ENCODE assay signal across 7 mouse cellular contexts in genomic region chr4:22494924-22495323, GRCm38 (mm10). TPM values are rescaled to one million over a fixed set of nuclear protein-coding genes. Genes with fewer than 3 reads are reported as not detected.
A peak's percentile ranks its signal among the peaks of the same experiment; 100 is the strongest.
DNase-seq lines count a peak whose midpoint lies in the region; ATAC-seq and TF ChIP-seq lines count a peak whose summit lies in the region.

No protein-coding gene starts in this region.

- no peaks in the 10 kb centered on the region for H3K9me3 ChIP-seq in lung, embryonic 14.5 days (ENCODE audit: low read depth, low read length)
- H3K9me3 ChIP-seq in embryonic facial prominence, embryonic 15.5 days (replicated peaks): no peaks in the 10 kb centered on the region
- H3K9me3 ChIP-seq in midbrain, embryonic 14.5 days (ENCODE audit: control insufficient read depth, low read length): no peaks in the 10 kb centered on the region

- 0 out of 2 replicates have a peak, but pooled peaks have one; percentile 41 for ATAC-seq in lung, embryonic 14.5 days (ENCODE audit: insufficient read depth)
- ATAC-seq in embryonic facial prominence, embryonic 15.5 days (ENCODE audit: insufficient number of reproducible peaks, low FRiP score, low TSS enrichment, low read depth): no peak
- ATAC-seq in midbrain, embryonic 14.5 days (ENCODE audit: low FRiP score, low TSS enrichment): peak; percentile 38

- no peaks in the 10 kb centered on the region for H3K36me3 ChIP-seq in lung, embryonic 14.5 days (ENCODE audit: insufficient read depth)
- no peaks in the 10 kb centered on the region for H3K36me3 ChIP-seq in embryonic facial prominence, embryonic 15.5 days
- H3K36me3 ChIP-seq in midbrain, embryonic 14.5 days (ENCODE audit: control insufficient read depth, insufficient read depth, low read length): no peaks in the 10 kb centered on the region

- peak overlapping the region; percentile 8 for H3K4me3 ChIP-seq in lung, embryonic 14.5 days (ENCODE audit: low read depth, low read length)
- peak overlapping the region; percentile 16 for H3K4me3 ChIP-seq in embryonic facial prominence, embryonic 15.5 days (replicated peaks)
- H3K4me3 ChIP-seq in midbrain, embryonic 14.5 days (replicated peaks; ENCODE audit: low read depth, low read length): peak overlapping the region; percentile 43

- DNase-seq in lung, embryonic 14.5 days: no peak
- no peak for DNase-seq in lung, postnatal 10 days
- peak; percentile 68 to 88 for DNase-seq in layer of hippocampus, postnatal 14 days (ENCODE audit: low spot score in 2 of 2)
- DNase-seq in midbrain, embryonic 14.5 days: peak; percentile 85
- DNase-seq in testis, postnatal 10 days (ENCODE audit: low spot score): no peak
- no peak for DNase-seq in gastrocnemius, adult 8-10 months (ENCODE audit: low spot score in 2 of 2)

- TF ChIP-seq CTCF in lung, embryonic 14.5 days (IDR thresholded peaks at IDR 0.05; ENCODE audit: low read depth): no peak

- H3K27me3 ChIP-seq in lung, embryonic 14.5 days (ENCODE audit: insufficient read depth, low read length): peaks cover 94% of the 10 kb centered on the region
- H3K27me3 ChIP-seq in embryonic facial prominence, embryonic 15.5 days: peaks cover 89% of the 10 kb centered on the region
- no peaks in the 10 kb centered on the region for H3K27me3 ChIP-seq in midbrain, embryonic 14.5 days (ENCODE audit: control insufficient read depth, insufficient read depth, low read length)

- peak overlapping the region; percentile 27; the same call in 1 of the 2 replicates for H3K4me2 ChIP-seq in lung, embryonic 14.5 days
- H3K4me2 ChIP-seq in embryonic facial prominence, embryonic 15.5 days (replicated peaks): peak overlapping the region; percentile 31
- peak overlapping the region; percentile 98 for H3K4me2 ChIP-seq in midbrain, embryonic 14.5 days (ENCODE audit: low read length)

- 0% methylated on average over 20 of the region's 20 CpGs for WGBS in lung, embryonic 14.5 days
- 0% methylated on average over 20 of the region's 20 CpGs for WGBS in embryonic facial prominence, embryonic 15.5 days
- under 1% methylated on average over 20 of the region's 20 CpGs for WGBS in midbrain, embryonic 14.5 days

- H3K4me1 ChIP-seq in lung, embryonic 14.5 days (ENCODE audit: insufficient read depth): 0 out of 2 replicates have a peak, but pooled peaks cover 3% of the 10 kb centered on the region
- H3K4me1 ChIP-seq in embryonic facial prominence, embryonic 15.5 days: peaks cover 32% of the 10 kb centered on the region
- peaks cover 15% of the 10 kb centered on the region; the same call in 1 of the 2 replicates for H3K4me1 ChIP-seq in midbrain, embryonic 14.5 days (ENCODE audit: control insufficient read depth, insufficient read depth, low read length)

- H3K9ac ChIP-seq in lung, embryonic 14.5 days: no peak overlapping the region
- H3K9ac ChIP-seq in embryonic facial prominence, embryonic 15.5 days: no peak overlapping the region
- peak overlapping the region; percentile 65 for H3K9ac ChIP-seq in midbrain, embryonic 14.5 days (replicated peaks; ENCODE audit: low read length)

- no peak overlapping the region for H3K27ac ChIP-seq in lung, embryonic 14.5 days (ENCODE audit: low read depth)
- H3K27ac ChIP-seq in embryonic facial prominence, embryonic 15.5 days (replicated peaks): no peak overlapping the region
- peak overlapping the region; percentile 100 for H3K27ac ChIP-seq in midbrain, embryonic 14.5 days (replicated peaks; ENCODE audit: low read depth, low read length)

RNA-seq across cellular contexts. Expression of gene Pou3f2, which starts 6.8 kb away (rescaled TPM):
- not detected in 2 replicates for polyA plus RNA-seq in lung, embryonic 14.5 days (2014; fragmentation: Nextera tagmentation; extraction: Ambion mirVana)
- 0.11 and 0.29 TPM in 2 replicates for polyA plus RNA-seq in embryonic facial prominence, embryonic 15.5 days (2015; fragmentation: Nextera tagmentation; extraction: Ambion mirVana)
- total RNA-seq in layer of hippocampus, postnatal 14 days (2021): 10 to 100 TPM in 1 of 2 experiments, 1 to 10 TPM in 1; 10.0 to 11.2 TPM
- polyA plus RNA-seq in midbrain, embryonic 14.5 days (2014; fragmentation: Nextera tagmentation; extraction: Ambion mirVana): 46.9 and 58.4 TPM in 2 replicates
- not detected for total RNA-seq in gastrocnemius, adult 8-10 months (2022)

Comparison
In these comparisons a context has a peak if more than half of its experiments do, and no peak if none do; other contexts are left out.
1. DNase-seq: peak in layer of hippocampus, postnatal 14 days (2 of 2) and midbrain, embryonic 14.5 days (single experiment); none in lung, embryonic 14.5 days (single experiment), lung, postnatal 10 days (single experiment), testis, postnatal 10 days (single experiment) and gastrocnemius, adult 8-10 months (0 of 2).
2. H3K4me2 ChIP-seq: peak in every context shown above with its lines; median percentile 98 in midbrain, embryonic 14.5 days; 31 in embryonic facial prominence, embryonic 15.5 days; 27 in lung, embryonic 14.5 days.
3. RNA of gene Pou3f2, which starts 6.8 kb away (polyA plus RNA-seq): 46.9 to 58.4 TPM in midbrain, embryonic 14.5 days; 0.11 to 0.29 TPM in embryonic facial prominence, embryonic 15.5 days and not detected in lung, embryonic 14.5 days; every median in the first group is over 10 times any median in the second.
4. Peak in every context shown above with its lines, with median percentiles within 50 percentile points of each other: H3K4me3 ChIP-seq.